ENCODE assay signal across 7 mouse cellular contexts in the genomic region with DNA sequence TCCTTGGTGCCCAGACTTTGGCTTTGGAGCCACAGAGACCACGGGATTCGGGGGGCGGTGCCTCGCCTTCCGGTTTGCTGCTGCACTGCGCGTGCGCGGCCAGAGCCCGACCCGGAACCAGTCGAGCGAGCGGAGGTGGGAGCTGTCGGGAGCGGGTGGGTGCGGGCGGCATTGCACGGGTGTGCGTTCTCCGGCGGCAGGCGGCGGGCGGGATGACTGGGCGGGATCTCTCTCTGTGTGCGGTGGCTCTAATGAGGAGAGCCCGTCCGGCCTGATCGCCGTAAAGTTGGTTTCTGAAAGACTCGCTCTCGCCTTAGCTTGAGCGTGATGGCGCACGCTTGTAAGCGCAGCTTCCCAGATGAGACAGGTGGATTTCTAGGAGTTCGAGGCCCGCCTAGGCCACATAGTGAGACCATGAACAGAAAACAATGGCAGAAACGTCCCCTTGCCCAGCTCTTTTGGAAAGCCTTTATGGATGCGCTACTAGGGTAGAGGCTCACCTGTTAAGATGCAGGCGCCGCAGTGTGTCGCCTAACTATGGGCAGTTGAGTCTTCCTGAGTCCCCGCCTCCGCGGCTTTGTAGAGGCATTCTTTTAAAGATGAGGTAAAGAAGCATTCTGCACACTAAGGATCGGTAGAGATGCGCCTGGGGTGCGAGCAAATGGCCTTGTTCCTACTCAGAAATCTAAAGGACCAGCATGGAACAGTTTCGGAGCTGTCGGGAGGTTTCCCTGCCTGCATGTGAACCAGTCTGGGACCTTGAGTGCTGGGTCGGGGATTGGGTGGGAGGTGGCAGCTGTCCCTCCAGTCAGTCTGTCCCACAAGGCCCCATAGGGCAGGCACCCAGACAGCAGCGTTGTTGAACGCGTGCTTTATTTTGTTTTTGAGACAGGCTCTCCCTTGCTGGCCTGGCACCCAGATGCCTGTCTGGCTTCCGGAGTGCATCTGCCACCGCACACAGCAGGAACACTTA. TPM values are rescaled to one million over a fixed set of nuclear protein-coding genes. Genes with fewer than 3 reads are reported as not detected.
A peak's percentile ranks its signal among the peaks of the same experiment; 100 is the strongest.
DNase-seq lines count a peak whose midpoint lies in the region; ATAC-seq and TF ChIP-seq lines count a peak whose summit lies in the region.

A gene (plus strand): TSS at position 108 of the 973 bp plus-strand sequence.

- peak within 1 kb of the TSS; percentile 70 for H3K9ac ChIP-seq in embryonic facial prominence, embryonic 12.5 days
- H3K9ac ChIP-seq in limb, embryonic 12.5 days (replicated peaks): peak within 1 kb of the TSS; percentile 73
- H3K9ac ChIP-seq in midbrain, embryonic 15.5 days: peak within 1 kb of the TSS; percentile 78

- peak; percentile 47 for TF ChIP-seq POLR2A in kidney, adult 2 months (IDR thresholded peaks at IDR 0.05; ENCODE audit: low read depth, low read length)
- TF ChIP-seq POLR2A in spleen, adult 2 months (IDR thresholded peaks at IDR 0.05; ENCODE audit: low read depth, low read length): peak; percentile 80; the same call in 1 of the 2 replicates

- no peaks in the 10 kb centered on the region for H3K27me3 ChIP-seq in embryonic facial prominence, embryonic 12.5 days
- H3K27me3 ChIP-seq in kidney, adult 2 months (replicated peaks; ENCODE audit: control insufficient read depth, insufficient read depth, low read length): no peaks in the 10 kb centered on the region
- no peaks in the 10 kb centered on the region for H3K27me3 ChIP-seq in limb, embryonic 12.5 days
- no peaks in the 10 kb centered on the region for H3K27me3 ChIP-seq in midbrain, embryonic 15.5 days (replicated peaks)
- no peaks in the 10 kb centered on the region for H3K27me3 ChIP-seq in spleen, adult 2 months (ENCODE audit: control insufficient read depth, insufficient read depth, low read length)

- H3K4me1 ChIP-seq in embryonic facial prominence, embryonic 12.5 days: peaks cover 9% of the 10 kb centered on the region
- H3K4me1 ChIP-seq in kidney, adult 2 months (ENCODE audit: control insufficient read depth, insufficient read depth, low read length): peaks cover 7% of the 10 kb centered on the region
- H3K4me1 ChIP-seq in limb, embryonic 12.5 days (replicated peaks): peaks cover 13% of the 10 kb centered on the region
- peaks cover 15% of the 10 kb centered on the region for H3K4me1 ChIP-seq in midbrain, embryonic 15.5 days
- peaks cover 8% of the 10 kb centered on the region; the same call in 1 of the 2 replicates for H3K4me1 ChIP-seq in spleen, adult 2 months (ENCODE audit: control insufficient read depth, insufficient read depth, insufficient read length)

- peaks cover 10% of the 10 kb centered on the region for H3K36me3 ChIP-seq in embryonic facial prominence, embryonic 12.5 days
- H3K36me3 ChIP-seq in kidney, adult 2 months (ENCODE audit: control insufficient read depth, insufficient read depth, low read length): no peaks in the 10 kb centered on the region
- H3K36me3 ChIP-seq in limb, embryonic 12.5 days: peaks cover 21% of the 10 kb centered on the region
- H3K36me3 ChIP-seq in midbrain, embryonic 15.5 days (replicated peaks): peaks cover 17% of the 10 kb centered on the region; the same call in 1 of the 2 replicates
- no peaks in the 10 kb centered on the region; the same call in 1 of the 2 replicates for H3K36me3 ChIP-seq in spleen, adult 2 months (ENCODE audit: control insufficient read depth, insufficient read depth, low read length)

- peak; percentile 88 for ATAC-seq in embryonic facial prominence, embryonic 12.5 days (ENCODE audit: insufficient number of reproducible peaks, insufficient read depth, low FRiP score, low TSS enrichment)
- peak; percentile 89 for ATAC-seq in limb, embryonic 12.5 days (ENCODE audit: insufficient number of reproducible peaks, insufficient read depth, low FRiP score, low TSS enrichment, low read depth)
- ATAC-seq in midbrain, embryonic 15.5 days (replicated peaks): peak; percentile 97

- H3K4me2 ChIP-seq in embryonic facial prominence, embryonic 12.5 days (replicated peaks): peak within 1 kb of the TSS; percentile 90
- H3K4me2 ChIP-seq in limb, embryonic 12.5 days: peak within 1 kb of the TSS; percentile 89
- peak within 1 kb of the TSS; percentile 75 for H3K4me2 ChIP-seq in midbrain, embryonic 15.5 days

- no peak for TF ChIP-seq CTCF in kidney, adult 2 months (conservative IDR thresholded peaks at IDR 0.05; ENCODE audit: insufficient read depth, insufficient read length, low read depth, low read length)
- no peak for TF ChIP-seq CTCF in spleen, adult 2 months (IDR thresholded peaks at IDR 0.05; ENCODE audit: extremely low read depth, insufficient read depth, insufficient read length, insufficient replicate concordance)

- H3K27ac ChIP-seq in embryonic facial prominence, embryonic 12.5 days: peak within 1 kb of the TSS; percentile 79
- H3K27ac ChIP-seq in kidney, adult 2 months (ENCODE audit: insufficient read depth, low read depth, low read length): peak within 1 kb of the TSS; percentile 62
- H3K27ac ChIP-seq in limb, embryonic 12.5 days: peak within 1 kb of the TSS; percentile 75
- H3K27ac ChIP-seq in midbrain, embryonic 15.5 days: peak within 1 kb of the TSS; percentile 93
- H3K27ac ChIP-seq in spleen, adult 2 months (ENCODE audit: insufficient read depth, low read length): peak within 1 kb of the TSS; percentile 68

- WGBS in embryonic facial prominence, embryonic 12.5 days: 5% methylated on average over 58 of the region's 58 CpGs
- WGBS in kidney, adult 2 months: 3% methylated on average over 57 of the region's 58 CpGs
- WGBS in limb, embryonic 12.5 days: 6% methylated on average over 58 of the region's 58 CpGs
- WGBS in midbrain, embryonic 15.5 days: 4% methylated on average over 58 of the region's 58 CpGs
- 8% methylated on average over 58 of the region's 58 CpGs for WGBS in spleen, adult 2 months

- no peaks in the 10 kb centered on the region for H3K9me3 ChIP-seq in embryonic facial prominence, embryonic 12.5 days
- no peaks in the 10 kb centered on the region for H3K9me3 ChIP-seq in limb, embryonic 12.5 days
- no peaks in the 10 kb centered on the region for H3K9me3 ChIP-seq in midbrain, embryonic 15.5 days

- DNase-seq in adrenal gland, postnatal 25 days: peak; percentile 94
- DNase-seq in heart, adult 18-20 months: peak; percentile 96 to 98
- peak; percentile 97 for DNase-seq in kidney, adult 2 months
- DNase-seq in spleen, adult 2 months (ENCODE audit: low read depth in 1 of 2, low spot score in 2 of 2): peak; percentile 71 to 90

- H3K4me3 ChIP-seq in embryonic facial prominence, embryonic 12.5 days: peak within 1 kb of the TSS; percentile 73
- H3K4me3 ChIP-seq in kidney, adult 2 months (ENCODE audit: insufficient read depth, low read depth, low read length): peak within 1 kb of the TSS; percentile 87
- H3K4me3 ChIP-seq in limb, embryonic 12.5 days (replicated peaks): peak within 1 kb of the TSS; percentile 75
- peak within 1 kb of the TSS; percentile 78 for H3K4me3 ChIP-seq in midbrain, embryonic 15.5 days
- H3K4me3 ChIP-seq in spleen, adult 2 months (ENCODE audit: extremely low read depth, insufficient read depth, insufficient read length): peak within 1 kb of the TSS; percentile 85

RNA-seq across cellular contexts. Expression of the gene that starts here (rescaled TPM):
- 21.4 and 23.1 TPM in 2 replicates for total RNA-seq in adrenal gland, postnatal 25 days (2021)
- polyA plus RNA-seq in embryonic facial prominence, embryonic 12.5 days (2016; fragmentation: Nextera tagmentation; extraction: Ambion mirVana): 29.0 and 30.4 TPM in 2 replicates
- 10 to 100 TPM; 27.3 to 31.7 TPM for total RNA-seq in heart, adult 18-20 months (2021)
- polyA plus RNA-seq in kidney, adult 2 months (2012; rRNA removed): 24.3 and 26.2 TPM in 2 replicates
- polyA plus RNA-seq in limb, embryonic 12.5 days (2016; fragmentation: Nextera tagmentation; extraction: Ambion mirVana): 29.6 and 30.9 TPM in 2 replicates
- 37.4 and 37.7 TPM in 2 replicates for polyA plus RNA-seq in midbrain, embryonic 15.5 days (2015; fragmentation: Nextera tagmentation; extraction: Ambion mirVana)
- 12.8 and 13.9 TPM in 2 replicates for polyA plus RNA-seq in spleen, adult 2 months (2012; rRNA removed)

Comparison
In these comparisons a context has a peak if more than half of its experiments do, and no peak if none do; other contexts are left out.
1. Peak in every context shown above with its lines: DNase-seq, ATAC-seq, H3K4me3 ChIP-seq and H3K27ac ChIP-seq.